Mouse (Mus musculus): ENCODE measurements around the gene Olfr160. TPM values are rescaled to one million over a fixed set of nuclear protein-coding genes. Genes with fewer than 3 reads are reported as not detected.

Gene Olfr160
- not detected in 2 replicates for polyA plus RNA-seq (2015; fragmentation: Nextera tagmentation; extraction: Ambion mirVana)

GRCm38 (mm10) chr9:37716150-37716549, at the start of gene Olfr160:
TSS of gene Olfr160 (minus strand) at chr9:37716250.
- Histone ChIP-seq H3K9me3 (replicated peaks) (no peaks in the 10 kb centered on the region), H3K36me3 (ENCODE audit: poor library complexity, severe bottlenecking) (no peaks in the 10 kb centered on the region), H3K4me3 (no peak within 1 kb of the TSS), H3K4me1 (no peaks in the 10 kb centered on the region), H3K27ac (no peak within 1 kb of the TSS), H3K4me2 (no peak within 1 kb of the TSS), H3K27me3 (no peaks in the 10 kb centered on the region), H3K9ac (no peak within 1 kb of the TSS)
- WGBS: 93% methylated on average over 1 of the region's 1 CpGs
- no peak for ATAC-seq

DNA sequence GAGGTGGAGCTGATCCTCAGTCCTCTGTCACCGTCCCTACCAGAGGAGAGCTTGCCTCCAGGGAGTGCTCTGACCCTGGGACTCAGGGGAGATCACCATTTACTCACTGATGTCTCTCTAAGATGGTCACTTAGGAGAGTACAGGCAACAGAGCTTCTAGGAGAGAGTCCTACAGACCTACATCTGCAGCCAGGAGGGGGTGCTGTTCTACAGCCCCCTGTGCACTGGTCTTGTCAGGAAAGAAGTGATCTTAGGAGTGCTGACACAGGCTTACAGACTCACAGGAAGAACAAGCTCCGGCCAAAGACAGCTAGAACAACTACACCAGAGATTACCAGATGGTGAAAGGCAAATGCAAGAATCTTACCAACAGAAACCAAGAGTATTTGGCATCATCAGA, 46.5 kb upstream of the Olfr160 start:
- Histone ChIP-seq H3K9me3 (replicated peaks) (no peaks in the 10 kb centered on the region), H3K4me2 (no peak overlapping the region), H3K4me3 (no peak overlapping the region), H3K9ac (no peak overlapping the region), H3K27ac (no peak overlapping the region), H3K36me3 (ENCODE audit: poor library complexity, severe bottlenecking) (no peaks in the 10 kb centered on the region), H3K4me1 (no peaks in the 10 kb centered on the region), H3K27me3 (no peaks in the 10 kb centered on the region)
- no peak for ATAC-seq
- 71% methylated on average over 2 of the region's 2 CpGs for WGBS

GRCm38 (mm10) chr9:37761728-37762127, 45.7 kb upstream of the Olfr160 start:
- no peak overlapping the region for H3K9ac ChIP-seq
- ATAC-seq: peak; percentile 50
- no peaks in the 10 kb centered on the region for H3K36me3 ChIP-seq (ENCODE audit: poor library complexity, severe bottlenecking)
- H3K27ac ChIP-seq: no peak overlapping the region
- no peaks in the 10 kb centered on the region for H3K9me3 ChIP-seq (replicated peaks)
- H3K4me3 ChIP-seq: no peak overlapping the region
- no peaks in the 10 kb centered on the region for H3K4me1 ChIP-seq
- H3K4me2 ChIP-seq: no peak overlapping the region
- no peaks in the 10 kb centered on the region for H3K27me3 ChIP-seq
- 66% methylated on average over 2 of the region's 2 CpGs for WGBS

- ATAC-seq: no peak
- 62% methylated on average over 4 of the region's 4 CpGs for whole genome bisulfite sequencing
Measured at GRCm38 (mm10) chr9:37752006-37752405, 36.0 kb upstream of the Olfr160 start.

GRCm38 (mm10) chr9:37751467-37751866, 35.4 kb upstream of the Olfr160 start:
- no peaks in the 10 kb centered on the region for H3K9me3 ChIP-seq (replicated peaks)

More at GRCm38 (mm10) chr9:37752006-37752405, 36.0 kb upstream of the Olfr160 start:
- Histone ChIP-seq H3K27me3 (no peaks in the 10 kb centered on the region), H3K4me3 (no peak overlapping the region), H3K4me2 (no peak overlapping the region), H3K4me1 (peaks cover 9% of the 10 kb centered on the region), H3K36me3 (ENCODE audit: poor library complexity, severe bottlenecking) (no peaks in the 10 kb centered on the region), H3K27ac (no peak overlapping the region), H3K9ac (no peak overlapping the region), H3K9me3 (replicated peaks) (no peaks in the 10 kb centered on the region)

DNA sequence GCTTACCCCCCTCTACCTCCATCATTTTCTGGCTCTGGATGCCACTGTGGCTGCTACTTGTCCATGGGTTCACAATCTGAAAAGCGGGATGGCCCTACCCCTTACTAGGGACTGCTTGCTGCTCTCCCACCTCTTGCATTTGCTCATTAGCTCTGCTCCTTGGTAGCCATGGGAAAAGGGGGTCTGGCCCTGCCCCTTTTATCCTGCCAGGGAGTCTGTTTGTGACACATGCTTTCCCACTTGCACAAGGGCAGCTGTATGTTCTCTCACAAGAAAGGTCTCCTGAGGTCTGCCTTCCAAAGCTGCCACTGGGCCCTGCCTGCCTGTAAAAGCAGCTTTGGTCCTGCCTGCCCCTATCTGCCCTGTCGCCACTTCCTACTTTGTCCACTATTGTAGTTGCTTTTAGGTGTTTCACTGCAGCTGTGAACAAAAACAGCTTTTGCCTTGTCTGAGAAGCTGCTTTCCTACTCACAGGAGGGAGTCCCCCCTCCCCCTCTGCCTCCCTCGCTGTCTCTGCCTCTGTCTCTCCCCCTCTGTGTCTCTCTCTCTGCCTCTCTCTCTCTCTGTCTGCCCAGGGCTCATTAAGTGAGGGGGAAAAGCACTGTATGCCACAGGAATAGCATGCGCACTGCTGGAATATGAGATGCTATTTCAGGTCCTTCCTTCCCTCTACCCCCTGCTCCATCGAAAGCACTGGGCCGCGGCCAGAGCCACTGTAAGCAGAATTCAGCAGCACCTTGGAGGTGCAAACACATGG, 34.4 kb upstream of the Olfr160 start:
- H3K4me3 ChIP-seq: no peak overlapping the region
- 0 out of 2 replicates have a peak overlapping the region, but pooled peaks have one; percentile 2 for H3K9ac ChIP-seq
- H3K27me3 ChIP-seq: no peaks in the 10 kb centered on the region
- no peaks in the 10 kb centered on the region for H3K36me3 ChIP-seq (ENCODE audit: poor library complexity, severe bottlenecking)
- no peak overlapping the region for H3K27ac ChIP-seq
- H3K4me1 ChIP-seq: peaks cover 9% of the 10 kb centered on the region
- peak; percentile 85 for ATAC-seq
- peak overlapping the region; percentile 22; the same call in 1 of the 2 replicates for H3K4me2 ChIP-seq
- 15% methylated on average over 7 of the region's 7 CpGs for WGBS
- no peaks in the 10 kb centered on the region for H3K9me3 ChIP-seq (replicated peaks)

More at GRCm38 (mm10) chr9:37751467-37751866, 35.4 kb upstream of the Olfr160 start:
- H3K4me3 ChIP-seq: no peak overlapping the region
- no peaks in the 10 kb centered on the region for H3K36me3 ChIP-seq (ENCODE audit: poor library complexity, severe bottlenecking)
- H3K27ac ChIP-seq: no peak overlapping the region
- no peaks in the 10 kb centered on the region for H3K27me3 ChIP-seq
- H3K4me2 ChIP-seq: no peak overlapping the region
- no peak for ATAC-seq
- peaks cover 9% of the 10 kb centered on the region for H3K4me1 ChIP-seq
- 60% methylated on average over 2 of the region's 2 CpGs for WGBS
- H3K9ac ChIP-seq: no peak overlapping the region

GRCm38 (mm10) chr9:37744806-37745205, 28.8 kb upstream of the Olfr160 start, which contains the start of gene Olfr874:
TSS of gene Olfr874 (plus strand) at chr9:37745106.
- Histone ChIP-seq H3K4me2 (no peak within 1 kb of the TSS), H3K27me3 (no peaks in the 10 kb centered on the region), H3K9ac (no peak within 1 kb of the TSS), H3K4me1 (no peaks in the 10 kb centered on the region), H3K27ac (no peak within 1 kb of the TSS), H3K36me3 (ENCODE audit: poor library complexity, severe bottlenecking) (no peaks in the 10 kb centered on the region), H3K4me3 (no peak within 1 kb of the TSS), H3K9me3 (replicated peaks) (no peaks in the 10 kb centered on the region)
- no peak for ATAC-seq

- WGBS: 94% methylated on average over 1 of the region's 1 CpGs
- no peak overlapping the region for H3K9ac ChIP-seq
Measured at GRCm38 (mm10) chr9:37734310-37734709, 18.3 kb upstream of the Olfr160 start.

DNA sequence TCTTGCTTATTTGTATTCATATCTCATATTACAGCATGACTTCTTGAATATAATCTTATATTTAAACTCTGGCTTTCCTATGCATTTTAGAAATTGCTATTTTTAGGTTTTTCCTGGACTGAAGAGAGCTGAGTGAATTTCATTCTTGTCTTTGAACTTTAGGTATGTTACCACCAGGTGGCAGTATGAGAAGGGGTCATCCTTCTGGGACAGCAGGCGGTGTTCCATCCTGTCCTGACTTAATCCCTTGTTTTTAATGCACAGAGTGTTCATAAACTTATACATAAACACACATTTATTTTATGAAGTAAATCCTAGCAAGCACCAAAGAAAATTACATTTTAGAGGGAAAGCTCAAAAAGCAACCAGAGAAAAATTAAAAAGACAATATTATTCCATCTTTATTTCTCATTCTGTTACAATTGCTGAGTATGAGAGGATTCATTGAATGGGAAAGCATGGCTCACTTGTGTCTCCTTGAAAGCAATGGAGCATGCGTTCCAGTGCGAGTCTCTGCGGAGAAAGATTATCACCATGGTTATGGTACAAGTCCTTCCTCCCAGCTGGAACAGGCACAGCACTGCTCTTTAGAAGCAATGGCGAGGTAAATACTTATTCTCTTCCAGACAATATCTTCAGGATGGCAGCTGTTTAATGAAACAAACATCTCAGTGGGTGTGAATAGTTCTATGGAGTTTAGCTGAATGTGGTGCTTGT, 25.9 kb downstream of the Olfr160 start:
- 32% methylated on average over 5 of the region's 5 CpGs for WGBS
- Histone ChIP-seq H3K4me3 (no peak overlapping the region), H3K9ac (no peak overlapping the region), H3K36me3 (ENCODE audit: poor library complexity, severe bottlenecking) (no peaks in the 10 kb centered on the region), H3K4me2 (no peak overlapping the region), H3K4me1 (no peaks in the 10 kb centered on the region), H3K27me3 (no peaks in the 10 kb centered on the region), H3K9me3 (replicated peaks) (no peaks in the 10 kb centered on the region), H3K27ac (no peak overlapping the region)
- ATAC-seq: 0 out of 2 replicates have a peak, but pooled peaks have one; percentile 41

More at GRCm38 (mm10) chr9:37734310-37734709, 18.3 kb upstream of the Olfr160 start:
- Histone ChIP-seq H3K36me3 (ENCODE audit: poor library complexity, severe bottlenecking) (no peaks in the 10 kb centered on the region), H3K27ac (no peak overlapping the region), H3K9me3 (replicated peaks) (no peaks in the 10 kb centered on the region), H3K4me3 (no peak overlapping the region), H3K4me1 (no peaks in the 10 kb centered on the region), H3K27me3 (no peaks in the 10 kb centered on the region), H3K4me2 (no peak overlapping the region)
- no peak for ATAC-seq

DNA sequence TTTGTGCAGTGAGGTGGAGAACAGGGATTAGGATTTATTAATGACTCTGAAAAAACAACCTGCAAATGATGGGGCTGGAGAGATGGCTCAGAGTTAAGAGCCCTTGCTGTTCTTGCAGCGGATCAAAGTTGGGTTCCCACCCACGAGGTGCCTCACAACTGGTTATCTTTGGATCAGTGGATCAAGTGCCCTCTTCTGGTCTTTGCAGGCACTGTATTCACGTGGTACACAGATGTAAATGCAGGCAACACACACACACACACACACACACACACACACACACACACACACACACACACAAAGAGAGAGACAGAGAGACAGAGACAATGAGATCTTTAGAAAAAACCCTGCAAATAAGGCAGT, 28.1 kb downstream of the Olfr160 start:
- no peak for ATAC-seq
- no peaks in the 10 kb centered on the region for H3K36me3 ChIP-seq (ENCODE audit: poor library complexity, severe bottlenecking)
- no peaks in the 10 kb centered on the region for H3K4me1 ChIP-seq
- H3K9me3 ChIP-seq (replicated peaks): no peaks in the 10 kb centered on the region
- H3K27ac ChIP-seq: no peak overlapping the region
- no peaks in the 10 kb centered on the region for H3K27me3 ChIP-seq
- 42% methylated on average over 2 of the region's 3 CpGs for WGBS
- no peak overlapping the region for H3K4me2 ChIP-seq
- no peak overlapping the region for H3K9ac ChIP-seq
- no peak overlapping the region for H3K4me3 ChIP-seq

DNA sequence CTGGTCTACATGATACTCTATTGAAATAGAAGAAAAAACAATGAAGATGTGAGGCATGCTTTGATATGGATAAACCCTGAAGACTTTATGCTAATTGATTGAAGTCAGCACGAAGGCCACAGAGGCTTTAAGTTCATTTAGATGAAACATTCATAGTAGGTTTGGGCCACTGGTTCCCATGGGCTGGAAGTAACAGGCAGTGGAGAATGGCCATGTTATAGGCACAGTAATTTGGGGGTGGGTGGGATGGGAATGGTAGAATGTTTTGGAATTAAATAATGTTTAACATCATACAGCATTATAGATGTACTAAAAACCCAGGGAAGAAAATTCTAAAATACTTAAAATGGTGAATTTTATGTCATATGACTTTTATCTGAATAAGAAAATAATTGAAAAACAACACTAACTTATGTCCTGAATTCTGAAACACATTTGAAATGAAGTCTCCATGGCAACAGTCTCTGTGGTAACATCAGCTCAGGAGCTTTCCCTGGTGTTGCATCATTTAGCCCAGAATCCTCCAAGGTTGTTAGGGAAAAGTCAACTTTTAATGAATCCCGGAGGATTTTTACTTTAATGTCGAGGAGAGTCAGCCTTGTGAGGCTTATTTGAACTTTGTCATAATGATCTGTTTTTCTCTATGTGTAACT, 28.6 kb downstream of the Olfr160 start:
- peak; percentile 50; the same call in 1 of the 2 replicates for ATAC-seq
- no peaks in the 10 kb centered on the region for H3K4me1 ChIP-seq
- H3K9me3 ChIP-seq (replicated peaks): no peaks in the 10 kb centered on the region
- no peak overlapping the region for H3K4me2 ChIP-seq
- no peaks in the 10 kb centered on the region for H3K36me3 ChIP-seq (ENCODE audit: poor library complexity, severe bottlenecking)
- no peaks in the 10 kb centered on the region for H3K27me3 ChIP-seq
- H3K27ac ChIP-seq: no peak overlapping the region
- no peak overlapping the region for H3K9ac ChIP-seq
- no peak overlapping the region for H3K4me3 ChIP-seq
- 62% methylated on average over 3 of the region's 3 CpGs for WGBS

DNA sequence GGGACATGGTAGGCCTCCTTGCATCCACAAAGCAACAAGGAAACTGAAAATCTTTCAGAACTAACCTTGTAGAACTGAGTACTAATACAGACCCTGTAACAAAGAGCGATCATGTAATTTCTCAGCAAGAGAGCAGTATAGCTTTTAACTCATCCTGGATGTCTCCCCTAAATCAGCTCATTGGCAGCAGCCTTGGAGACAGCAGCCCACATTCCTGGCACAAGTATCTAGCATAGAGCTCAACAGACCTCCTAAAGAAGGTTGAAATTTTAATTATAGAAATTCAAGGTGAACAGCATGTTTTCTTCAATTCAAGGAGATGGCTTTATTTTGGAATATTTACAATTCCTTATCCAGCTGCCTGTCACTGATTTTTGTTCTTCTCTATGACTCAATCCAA, 34.9 kb downstream of the Olfr160 start:
- H3K27me3 ChIP-seq: no peaks in the 10 kb centered on the region
- WGBS: 92% methylated on average over 1 of the region's 1 CpGs
- no peak for ATAC-seq

More for the DNA sequence above, 34.9 kb downstream of the Olfr160 start:
- no peak overlapping the region for H3K4me2 ChIP-seq
- H3K36me3 ChIP-seq (ENCODE audit: poor library complexity, severe bottlenecking): no peaks in the 10 kb centered on the region
- H3K4me1 ChIP-seq: no peaks in the 10 kb centered on the region
- H3K9me3 ChIP-seq (replicated peaks): no peaks in the 10 kb centered on the region
- no peak overlapping the region for H3K9ac ChIP-seq
- no peak overlapping the region for H3K4me3 ChIP-seq
- no peak overlapping the region for H3K27ac ChIP-seq
